Mouse (Mus musculus) forebrain, embryonic 14.5 days (tissue): Measurements from ENCODE around the gene Pus3. TPM values are rescaled to one million over a fixed set of nuclear protein-coding genes. Genes with fewer than 3 reads are reported as not detected.

Source experiments
- ATAC-seq: fragments of 200-750 bp; cut with Nextera tagmentation; 2 replicates; pipeline ENCODE4 v1.8.0; 2017; ENCODE audit warnings: mild to moderate bottlenecking, moderate library complexity
- DNase-seq: peaks from one replicate; pipeline ENCODE4 v3.0.0-alpha.2; 2015; ENCODE audit warnings: low spot score
- H3K27ac ChIP-seq: fragments of 300-500 bp; sonication (generic); 2 replicates; pipeline ENCODE4 v1.5.1; 2014; ENCODE audit warnings: low read depth, mild to moderate bottlenecking, control low read depth, low read length, moderate library complexity
- H3K27me3 ChIP-seq: fragments of 300-500 bp; sonication (generic); replicated peaks from 2 replicates; pipeline ENCODE4 v1.6.1; 2014; ENCODE audit warnings: low read length, control low read depth, mixed read lengths; ENCODE audit not compliant: control insufficient read depth, insufficient read depth
- H3K36me3 ChIP-seq: fragments of 300-500 bp; sonication (generic); 2 replicates; pipeline ENCODE4 v1.6.1; 2014; ENCODE audit warnings: low read length, control low read depth; ENCODE audit not compliant: control insufficient read depth, insufficient read depth
- H3K4me1 ChIP-seq: fragments of 300-500 bp; sonication (generic); 2 replicates; pipeline ENCODE4 v1.6.1; 2014; ENCODE audit warnings: antibody characterized with exemption, low read length, control low read depth; ENCODE audit not compliant: control insufficient read depth, insufficient read depth
- H3K4me2 ChIP-seq: fragments of 300-500 bp; sonication (generic); 2 replicates; pipeline ENCODE4 v1.6.1; 2014; ENCODE audit warnings: mild to moderate bottlenecking, control low read depth, low read length
- H3K4me3 ChIP-seq: fragments of 300-500 bp; sonication (generic); 2 replicates; pipeline ENCODE4 v1.5.1; 2014; ENCODE audit warnings: low read depth, low read length, control low read depth
- H3K9ac ChIP-seq: fragments of 300-500 bp; sonication (generic); 2 replicates; pipeline ENCODE4 v1.6.1; 2014; ENCODE audit warnings: mild to moderate bottlenecking, low read length, control low read depth, moderate library complexity
- H3K9me3 ChIP-seq: fragments of 300-500 bp; sonication (generic); replicated peaks from 2 replicates; pipeline ENCODE4 v1.6.1; 2016; ENCODE audit warnings: low read length, control low read depth, mixed read lengths; ENCODE audit not compliant: control insufficient read depth
- WGBS: fragments of 180-500 bp; shearing (Covaris S2); extraction: QIAGEN DNeasy Blood & Tissue Kit; methylation state at CpG from one replicate; pipeline ENCODE4 v1.1.7; 2014; 5-methylcytosine and 5-hydroxymethylcytosine counted together
- polyA plus RNA-seq: library from polyadenylated mRNA; unstranded; fragments of >200 nt; fragmentation: Nextera tagmentation; extraction: Ambion mirVana; gene quantifications from 2 replicates; pipeline ENCODE4 v1.2.1, GENCODE M21; 2014

The Pus3 gene
- polyA plus RNA-seq, 1 experiment from 2014 or later = 21.9 TPM

DNA sequence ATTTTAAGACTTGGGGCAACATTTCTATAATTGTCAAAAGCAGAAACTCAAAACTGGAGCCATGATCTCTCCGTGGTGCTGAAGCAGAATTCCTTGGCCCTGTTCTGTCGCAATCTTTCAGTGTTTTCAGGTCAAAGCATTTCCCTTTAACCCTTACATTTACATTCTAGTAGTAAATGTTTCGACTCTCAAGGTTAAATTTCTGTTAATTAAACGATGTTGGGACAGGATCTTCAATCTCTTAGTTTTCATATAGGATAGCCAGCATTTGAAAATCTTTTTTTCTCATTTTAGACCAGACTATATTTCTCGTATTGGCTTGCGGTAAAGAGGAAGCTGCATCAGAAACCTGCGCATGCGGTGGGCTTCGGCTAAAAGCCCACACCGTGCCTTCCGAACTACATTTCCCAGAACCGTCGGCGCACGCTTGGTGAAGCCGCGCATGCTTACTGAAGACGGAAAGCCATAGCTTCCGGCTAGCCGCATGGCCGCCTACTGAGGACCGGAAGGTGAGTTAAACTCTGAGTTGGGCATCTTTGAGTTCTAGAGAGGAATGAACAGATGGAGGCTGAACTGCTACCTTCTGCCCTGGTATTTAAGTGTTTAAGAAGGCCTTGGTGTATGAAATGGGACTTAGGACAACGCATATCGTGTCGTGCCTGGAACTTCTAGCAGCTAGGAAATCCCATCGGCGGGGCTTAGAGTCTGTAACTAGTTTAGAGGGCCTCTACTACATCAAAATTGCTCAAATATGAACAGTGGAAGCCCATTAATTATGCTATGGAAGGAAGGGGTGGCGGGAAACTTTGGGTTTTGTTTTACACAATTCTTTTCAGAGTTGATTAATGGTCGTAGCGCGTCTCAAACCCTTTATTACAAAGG lies 855 bp downstream of the Pus3 start:
- no peaks in the 10 kb centered on the region for H3K9me3 ChIP-seq
- H3K4me1 ChIP-seq = peaks cover 11% of the 10 kb centered on the region
- H3K4me3 ChIP-seq = peak overlapping the region; percentile 60
- peak overlapping the region; percentile 75; the same call in 1 of the 2 replicates for H3K27ac ChIP-seq
- peak overlapping the region; percentile 92 for H3K4me2 ChIP-seq
- peak overlapping the region; percentile 71 for H3K9ac ChIP-seq
- peaks cover 4% of the 10 kb centered on the region; the same call in 1 of the 2 replicates for H3K27me3 ChIP-seq
- H3K36me3 ChIP-seq = peaks cover 29% of the 10 kb centered on the region
- ATAC-seq (peak; percentile 94), DNase-seq (peak; percentile 98)
- WGBS = 1% methylated on average over 31 of the region's 31 CpGs

DNA sequence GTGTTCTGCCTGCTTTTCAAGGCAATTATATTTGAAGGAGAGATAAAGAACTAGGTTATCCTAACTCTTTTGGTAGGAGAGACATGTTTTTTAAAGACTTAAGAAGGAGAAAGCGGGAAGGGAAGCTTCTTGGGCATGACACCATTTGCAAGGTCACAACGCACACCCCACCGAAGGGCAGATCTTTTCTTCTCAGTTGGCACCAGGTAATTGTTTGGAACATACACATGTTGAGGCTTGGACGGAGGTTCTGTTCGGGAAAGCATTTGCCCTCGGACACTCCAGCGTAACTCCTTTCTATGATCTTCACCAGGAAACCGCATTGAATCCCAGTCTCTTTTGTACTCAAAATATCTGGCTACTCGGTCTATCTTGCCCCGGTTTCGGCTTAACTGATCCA lies 2.7 kb downstream of the Pus3 start:
- WGBS = 95% methylated on average over 11 of the region's 11 CpGs
- no peak for DNase-seq
- Histone ChIP-seq H3K9ac (no peak overlapping the region), H3K4me3 (no peak overlapping the region), H3K36me3 (peaks cover 42% of the 10 kb centered on the region), H3K4me1 (peaks cover 11% of the 10 kb centered on the region), H3K27me3 (peaks cover 4% of the 10 kb centered on the region; the same call in 1 of the 2 replicates), H3K9me3 (no peaks in the 10 kb centered on the region), H3K4me2 (no peak overlapping the region), H3K27ac (no peak overlapping the region)
- ATAC-seq = no peak

DNA sequence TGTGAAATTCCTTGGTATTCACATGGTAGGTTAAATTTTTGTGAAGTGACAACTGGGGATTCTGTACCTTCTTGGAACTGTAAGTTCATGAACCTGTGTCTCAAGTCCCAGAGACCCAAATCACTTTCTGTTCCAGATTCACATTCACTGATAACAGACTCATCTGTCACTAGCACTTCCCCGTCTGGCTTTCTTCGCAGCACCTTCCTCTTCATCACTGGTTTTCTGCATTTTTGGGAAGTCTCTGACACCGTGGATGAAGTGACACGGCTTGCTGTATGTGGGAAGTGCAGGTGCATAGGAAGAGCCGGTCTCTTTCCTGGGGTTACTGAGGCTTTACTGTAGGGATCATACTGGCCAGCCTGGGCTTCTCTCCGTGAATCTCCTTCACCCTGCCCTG lies 3.2 kb downstream of the Pus3 start:
- Histone ChIP-seq H3K4me2 (no peak overlapping the region), H3K27ac (no peak overlapping the region), H3K27me3 (peaks cover 4% of the 10 kb centered on the region; the same call in 1 of the 2 replicates), H3K4me3 (no peak overlapping the region), H3K9me3 (no peaks in the 10 kb centered on the region), H3K36me3 (peaks cover 47% of the 10 kb centered on the region), H3K9ac (no peak overlapping the region), H3K4me1 (peaks cover 11% of the 10 kb centered on the region)
- DNase-seq = no peak
- ATAC-seq = no peak
- 90% methylated on average over 6 of the region's 6 CpGs for WGBS

DNA sequence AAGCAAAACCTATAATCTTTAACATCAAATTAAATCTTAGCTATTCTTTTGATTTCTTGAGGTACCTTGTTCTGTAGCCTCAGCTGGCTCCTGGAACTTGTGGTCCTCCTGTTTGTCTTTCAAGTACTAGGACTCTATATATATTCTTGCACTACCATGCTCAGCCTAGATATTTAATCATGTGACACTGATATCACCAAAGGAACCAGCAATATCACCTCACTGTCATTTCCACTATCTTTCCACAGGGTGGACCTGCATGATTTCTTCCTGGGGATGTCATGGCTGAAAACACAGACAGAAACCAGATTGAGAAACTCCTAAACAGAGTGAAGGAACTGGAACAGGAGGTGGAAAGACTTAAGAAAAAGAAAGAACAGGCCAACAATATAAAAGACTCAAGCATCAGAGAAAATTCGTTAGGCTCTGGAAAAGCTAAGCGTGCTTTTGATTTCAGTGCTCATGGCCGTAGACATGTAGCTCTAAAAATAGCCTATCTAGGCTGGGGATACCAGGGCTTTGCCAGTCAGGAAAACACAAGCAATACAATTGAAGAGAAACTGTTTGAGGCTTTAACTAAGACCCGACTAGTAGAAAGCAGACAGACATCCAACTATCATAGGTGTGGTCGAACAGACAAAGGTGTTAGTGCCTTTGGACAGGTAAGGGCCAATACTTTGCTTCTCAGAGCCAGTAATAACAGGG lies 6.3 kb downstream of the Pus3 start:
- Histone ChIP-seq H3K27ac (no peak overlapping the region), H3K4me3 (no peak overlapping the region), H3K9me3 (no peaks in the 10 kb centered on the region), H3K4me2 (no peak overlapping the region), H3K36me3 (peaks cover 61% of the 10 kb centered on the region), H3K4me1 (peaks cover 10% of the 10 kb centered on the region), H3K9ac (no peak overlapping the region), H3K27me3 (no peaks in the 10 kb centered on the region)
- DNase-seq (no peak), ATAC-seq (no peak)
- WGBS = 91% methylated on average over 5 of the region's 5 CpGs

DNA sequence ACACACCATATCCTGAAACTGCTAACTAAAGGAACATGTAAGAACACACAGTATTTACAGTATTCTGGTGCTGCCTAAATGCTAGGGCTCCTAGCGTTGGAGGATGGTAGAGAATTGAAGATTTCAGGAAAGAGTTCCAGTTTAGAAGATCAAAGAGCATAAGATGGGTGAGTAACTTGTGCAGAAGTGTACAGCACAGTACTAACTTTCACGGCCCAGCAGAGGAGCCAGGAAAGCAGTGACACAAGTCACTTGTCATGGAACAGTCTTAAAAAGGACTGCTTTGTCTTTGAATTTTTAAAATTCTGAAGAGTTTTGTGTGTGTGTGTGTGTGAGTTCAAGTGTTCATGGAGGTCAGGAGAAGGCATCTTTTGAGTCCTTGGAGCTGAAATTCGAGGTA lies 9.6 kb downstream of the Pus3 start:
- ATAC-seq (no peak), DNase-seq (no peak)
- Histone ChIP-seq H3K9me3 (no peaks in the 10 kb centered on the region), H3K9ac (no peak overlapping the region), H3K36me3 (peaks cover 43% of the 10 kb centered on the region), H3K27me3 (no peaks in the 10 kb centered on the region), H3K4me3 (no peak overlapping the region), H3K4me1 (peaks cover 3% of the 10 kb centered on the region; the same call in 1 of the 2 replicates), H3K27ac (no peak overlapping the region), H3K4me2 (no peak overlapping the region)
- 85% methylated on average over 3 of the region's 3 CpGs for WGBS

DNA sequence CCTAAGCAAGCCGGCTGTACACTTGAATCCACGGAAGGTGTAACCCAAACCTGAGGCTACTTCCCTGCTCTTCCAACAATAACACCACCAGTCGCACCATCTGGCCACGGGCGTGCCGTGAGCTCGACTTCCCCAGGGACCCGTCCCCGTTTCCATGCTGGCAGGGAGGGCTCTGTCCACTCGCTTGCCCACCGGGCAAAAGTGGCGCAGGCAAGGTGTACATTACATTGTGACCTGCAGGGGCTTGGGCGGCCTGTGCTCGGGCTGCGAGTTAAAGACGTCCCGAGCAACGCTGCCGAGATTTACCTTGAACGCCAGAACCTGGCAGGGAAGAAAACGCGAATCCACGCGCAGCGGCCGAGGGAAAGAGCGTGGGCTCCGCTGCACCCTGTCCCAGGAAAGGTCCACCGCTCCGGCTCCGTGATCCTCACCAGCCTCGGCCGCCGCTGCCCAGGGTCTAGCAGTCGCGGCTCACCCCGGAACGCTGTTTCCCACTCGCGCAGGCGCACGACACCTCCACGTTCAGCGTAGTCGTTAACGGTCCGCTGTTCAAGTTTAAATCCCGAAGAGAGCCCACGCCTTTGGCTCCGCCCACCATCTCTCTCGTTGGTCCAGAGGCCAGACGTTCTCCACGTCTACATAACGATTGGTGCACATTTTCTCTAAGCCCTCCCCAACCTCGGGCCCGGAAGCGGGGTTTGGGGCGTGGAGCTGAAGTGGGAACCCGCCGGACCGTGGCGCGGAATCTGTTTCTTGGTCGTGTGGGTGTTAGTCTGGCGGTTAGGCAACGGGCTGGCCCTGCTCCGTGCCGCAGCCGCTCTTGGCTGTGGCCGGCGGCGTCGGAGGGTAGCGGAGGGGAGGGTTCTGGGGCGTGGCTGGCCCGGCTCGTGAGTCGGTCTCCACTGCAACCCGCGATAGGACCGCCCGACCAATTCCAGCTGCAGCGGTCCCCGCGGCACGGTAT lies 11.5 kb downstream of the Pus3 start, which contains the start of the genes Pate2 and Hyls1:
TSS of gene Pate2 (plus strand) at position 714 of the 964 bp plus-strand sequence.
TSS of gene Hyls1 (minus strand) at position 828 of the 964 bp plus-strand sequence.
- under 1% methylated on average over 86 of the region's 86 CpGs for WGBS
- Histone ChIP-seq H3K4me3 (peak within 1 kb of the TSS; percentile 54), H3K27ac (peak within 1 kb of the TSS; percentile 89), H3K9ac (peak within 1 kb of the TSS; percentile 85), H3K27me3 (0 out of 2 replicates have a peak, but pooled peaks cover 4% of the 10 kb centered on the region), H3K4me1 (peaks cover 3% of the 10 kb centered on the region; the same call in 1 of the 2 replicates), H3K4me2 (peak within 1 kb of the TSS; percentile 54), H3K36me3 (peaks cover 31% of the 10 kb centered on the region), H3K9me3 (no peaks in the 10 kb centered on the region)
- peak; percentile 99 for DNase-seq
- peak; percentile 99 for ATAC-seq

DNA sequence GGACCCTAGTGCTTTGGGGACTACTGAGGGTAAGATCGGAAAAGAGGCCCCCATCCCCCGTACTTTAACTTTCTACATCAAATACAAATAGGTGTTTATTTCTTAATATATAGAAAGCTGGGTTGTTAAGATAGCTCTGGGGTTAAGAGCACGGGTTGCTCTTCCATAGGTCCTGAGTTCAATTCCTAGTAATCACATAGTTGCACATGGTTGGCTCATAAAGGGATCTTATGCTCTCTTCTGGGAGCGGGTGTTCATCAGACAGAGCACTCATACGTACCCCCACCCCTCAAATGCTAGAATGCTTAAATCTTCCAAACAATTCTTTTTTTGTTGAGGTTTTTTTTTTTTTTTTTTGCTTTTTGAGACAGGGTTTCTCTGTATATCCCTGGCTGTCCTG lies 12.3 kb downstream of the Pus3 start:
- no peaks in the 10 kb centered on the region for H3K9me3 ChIP-seq
- no peak for DNase-seq
- peak; percentile 5 for ATAC-seq
- peak overlapping the region; percentile 89; the same call in 1 of the 2 replicates for H3K27ac ChIP-seq
- H3K27me3 ChIP-seq = 0 out of 2 replicates have a peak, but pooled peaks cover 4% of the 10 kb centered on the region
- peak overlapping the region; percentile 54 for H3K4me2 ChIP-seq
- H3K9ac ChIP-seq = peak overlapping the region; percentile 85
- peak overlapping the region; percentile 54 for H3K4me3 ChIP-seq
- WGBS = 6% methylated on average over 5 of the region's 5 CpGs
- peaks cover 23% of the 10 kb centered on the region for H3K36me3 ChIP-seq
- peaks cover 3% of the 10 kb centered on the region; the same call in 1 of the 2 replicates for H3K4me1 ChIP-seq

DNA sequence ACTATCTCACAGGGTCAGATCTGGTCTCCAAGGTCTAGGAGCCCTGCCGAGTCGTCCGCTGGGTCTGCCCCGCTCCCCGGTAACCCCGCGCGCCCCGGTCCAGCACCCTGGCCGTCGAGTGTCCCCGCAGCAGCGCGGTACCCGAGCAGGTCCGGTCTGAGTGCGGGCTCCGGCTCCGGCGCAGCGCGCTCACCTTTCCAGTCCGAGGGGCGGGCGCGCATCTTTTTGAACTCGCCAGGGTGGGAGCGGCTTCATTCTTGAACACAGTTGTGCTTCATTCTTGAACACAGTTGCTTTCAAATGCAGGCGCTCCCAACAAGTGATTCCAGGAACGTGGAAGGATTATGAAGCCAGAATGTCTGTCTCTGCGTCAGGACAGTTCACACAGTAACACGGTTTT lies 16.0 kb downstream of the Pus3 start:
- Histone ChIP-seq H3K4me1 (no peaks in the 10 kb centered on the region; the same call in 1 of the 2 replicates), H3K27me3 (0 out of 2 replicates have a peak, but pooled peaks cover 4% of the 10 kb centered on the region), H3K36me3 (no peaks in the 10 kb centered on the region), H3K4me3 (peak overlapping the region; percentile 22), H3K4me2 (peak overlapping the region; percentile 53), H3K27ac (no peak overlapping the region), H3K9me3 (no peaks in the 10 kb centered on the region), H3K9ac (peak overlapping the region; percentile 40; the same call in 1 of the 2 replicates)
- no peak for ATAC-seq
- peak; percentile 6 for DNase-seq
- 4% methylated on average over 32 of the region's 32 CpGs for WGBS
